Mouse (Mus musculus) CH12.LX (cell line): ENCODE measurements around the gene Terf2. TPM values are rescaled to one million over a fixed set of nuclear protein-coding genes. Genes with fewer than 3 reads are reported as not detected.

Experiments
- DNase-seq: peaks from one replicate; pipeline ENCODE4 v3.0.0-alpha.2; 2013; ENCODE audit errors: extremely low read depth
- H3K27ac ChIP-seq: 2 replicates; pipeline ENCODE4 v1.5.1; 2012; ENCODE audit warnings: low read depth, mild to moderate bottlenecking, control low read depth, moderate library complexity; ENCODE audit not compliant: insufficient read depth
- H3K27me3 ChIP-seq: replicated peaks from 2 replicates; pipeline ENCODE3; 2012; ENCODE audit warnings: inconsistent platforms
- H3K36me3 ChIP-seq, 2 experiments: replicated peaks in 1 of 2; 2 replicates each; pipeline versions ENCODE3 to v1.6.1; 2012; ENCODE audit warnings: inconsistent platforms in 1 of 2, low read length in 1 of 2, mild to moderate bottlenecking in 1 of 2, mixed read lengths in 1 of 2, moderate library complexity in 1 of 2; ENCODE audit not compliant: control insufficient read depth in 1 of 2, insufficient read depth in 1 of 2
- H3K4me1 ChIP-seq, 2 experiments: 2 replicates each; pipeline ENCODE4 v1.6.1; 2012; ENCODE audit warnings: inconsistent platforms in 1 of 2, moderate library complexity in 1 of 2; ENCODE audit not compliant: insufficient read depth in 2 of 2, control insufficient read depth in 1 of 2
- H3K4me2 ChIP-seq: 2 replicates; pipeline ENCODE4 v1.6.1; 2012; ENCODE audit warnings: low read depth, mild to moderate bottlenecking, control low read depth; ENCODE audit not compliant: poor library complexity, insufficient read depth, severe bottlenecking
- H3K4me3 ChIP-seq, 3 experiments: fragments of 150-350 bp in 1 of 3; sonication (generic) in 1 of 3; replicated peaks in 1 of 3; 2 replicates each; pipeline versions ENCODE3 to v1.5.1; 2011 to 2012; ENCODE audit warnings: low read depth in 2 of 3, low read length in 2 of 3, mild to moderate bottlenecking in 2 of 3, moderate library complexity in 2 of 3, control low read depth in 1 of 3, improper control_type of control experiment in 1 of 3, inconsistent platforms in 1 of 3, mixed read lengths in 1 of 3; ENCODE audit not compliant: poor library complexity in 1 of 3
- H3K79me2 ChIP-seq: replicated peaks from 2 replicates; pipeline ENCODE4 v1.6.1; 2012; ENCODE audit warnings: mild to moderate bottlenecking, moderate library complexity; ENCODE audit not compliant: control insufficient read depth, poor library complexity, insufficient read depth, severe bottlenecking; ENCODE audit errors: extremely low read depth
- H3K9ac ChIP-seq: 2 replicates; pipeline ENCODE4 v1.6.1; 2012; ENCODE audit warnings: low read depth, mild to moderate bottlenecking, control low read depth, moderate library complexity; ENCODE audit not compliant: insufficient read depth
- H3K9me3 ChIP-seq: replicated peaks from 2 replicates; pipeline ENCODE3; 2012; ENCODE audit warnings: low read length, inconsistent platforms, mixed read lengths
- BHLHE40 ChIP-seq: IDR thresholded peaks from 2 replicates; pipeline ENCODE4 v1.6.1; 2011; ENCODE audit warnings: mild to moderate bottlenecking, low read depth, low read length, improper control_type of control experiment
- CHD1 ChIP-seq: IDR thresholded peaks from 2 replicates; pipeline ENCODE4 v1.6.1; 2012; ENCODE audit warnings: low read depth, low read length, improper control_type of control experiment, inconsistent platforms
- CHD2 ChIP-seq: IDR thresholded peaks from 2 replicates; pipeline ENCODE4 v1.6.1; 2011; ENCODE audit warnings: low read length, improper control_type of control experiment
- E2F4 ChIP-seq: IDR thresholded peaks from 2 replicates; pipeline ENCODE4 v1.6.1; 2011; ENCODE audit warnings: low read depth, low read length, improper control_type of control experiment; ENCODE audit not compliant: insufficient replicate concordance
- EP300 ChIP-seq: IDR thresholded peaks from 2 replicates; pipeline ENCODE4 v1.6.1; 2011; ENCODE audit warnings: low read length, improper control_type of control experiment
- HCFC1 ChIP-seq: IDR thresholded peaks from 2 replicates; pipeline ENCODE4 v1.6.1; 2012; ENCODE audit warnings: low read depth, mild to moderate bottlenecking, inconsistent platforms, low read length, improper control_type of control experiment
- IRF4 ChIP-seq: IDR thresholded peaks from 2 replicates; pipeline ENCODE4 v1.6.1; 2014; ENCODE audit warnings: low read depth, mild to moderate bottlenecking, inconsistent platforms, low read length, improper control_type of control experiment
- KAT2A ChIP-seq: IDR thresholded peaks from 2 replicates; pipeline ENCODE4 v1.6.1; 2012; ENCODE audit warnings: low read length, improper control_type of control experiment, inconsistent platforms; ENCODE audit not compliant: insufficient replicate concordance
- MAX ChIP-seq: IDR thresholded peaks from 2 replicates; pipeline ENCODE4 v1.6.1; 2011; ENCODE audit warnings: low read length, improper control_type of control experiment
- MAZ ChIP-seq: IDR thresholded peaks from 2 replicates; pipeline ENCODE4 v1.6.1; 2012; ENCODE audit warnings: low read depth, mild to moderate bottlenecking, inconsistent platforms, low read length, improper control_type of control experiment, moderate library complexity
- MEF2A ChIP-seq: IDR thresholded peaks from 2 replicates; pipeline ENCODE4 v1.6.1; 2014; ENCODE audit warnings: low read depth, mild to moderate bottlenecking, inconsistent platforms, low read length, improper control_type of control experiment, borderline replicate concordance
- MXI1 ChIP-seq: IDR thresholded peaks from 2 replicates; pipeline ENCODE4 v1.6.1; 2011; ENCODE audit warnings: mild to moderate bottlenecking, low read depth, low read length, improper control_type of control experiment
- MYC ChIP-seq: IDR thresholded peaks from 2 replicates; pipeline ENCODE4 v1.6.1; 2011; ENCODE audit warnings: low read depth, mild to moderate bottlenecking, improper control_type of control experiment, low read length
- NELFE ChIP-seq: IDR thresholded peaks from 2 replicates; pipeline ENCODE4 v1.6.1; 2011; ENCODE audit warnings: low read depth, low read length, improper control_type of control experiment
- NRF1 ChIP-seq: IDR thresholded peaks from 2 replicates; pipeline ENCODE4 v1.6.1; 2014; ENCODE audit warnings: low read depth, mild to moderate bottlenecking, inconsistent platforms, low read length, improper control_type of control experiment, moderate library complexity
- POLR2A ChIP-seq: IDR thresholded peaks from 2 replicates; pipeline ENCODE4 v1.6.1; 2011; ENCODE audit warnings: low read depth, mild to moderate bottlenecking, improper control_type of control experiment, low read length
- RAD21 ChIP-seq: IDR thresholded peaks from 2 replicates; pipeline ENCODE4 v1.6.1; 2011; ENCODE audit warnings: low read depth, mild to moderate bottlenecking, low read length, improper control_type of control experiment, moderate library complexity
- RCOR1 ChIP-seq: conservative IDR thresholded peaks from 2 replicates; pipeline ENCODE4 v1.6.1; 2012; ENCODE audit warnings: low read depth, mild to moderate bottlenecking, inconsistent platforms, low read length, improper control_type of control experiment
- TCF12 ChIP-seq: IDR thresholded peaks from 2 replicates; pipeline ENCODE4 v1.6.1; 2014; ENCODE audit warnings: low read depth, mild to moderate bottlenecking, inconsistent platforms, low read length, improper control_type of control experiment
- USF1 ChIP-seq: IDR thresholded peaks from 2 replicates; pipeline ENCODE4 v1.6.1; 2014; ENCODE audit warnings: low read depth, mild to moderate bottlenecking, inconsistent platforms, low read length, improper control_type of control experiment
- ZC3H11A ChIP-seq: IDR thresholded peaks from 2 replicates; pipeline ENCODE4 v1.6.1; 2012; ENCODE audit warnings: low read depth, mild to moderate bottlenecking, inconsistent platforms, low read length, improper control_type of control experiment
- dilution Hi-C: fragments of 300-500 bp; cut with MboI; formaldehyde crosslinking; loops from 2 replicates; pipeline ENCODE4 v1.14.3; 2020; ENCODE audit warnings: low sequenced_read_pairs; ENCODE audit not compliant: extremely low pct_unique_long_range_greater_than_20kb, extremely low pct_ligation_motif_present
- in situ Hi-C: fragments of 300-500 bp; cut with MboI; formaldehyde crosslinking; loops from 3 replicates; pipeline ENCODE4 v1.14.3; 2019; ENCODE audit warnings: low sequenced_read_pairs, low pct_ligation_motif_present, low pct_unique_long_range_greater_than_20kb, mixed read lengths
- polyA plus RNA-seq: library from polyadenylated mRNA; unstranded; fragments of >175 nt; gene quantifications from 2 replicates; pipeline ENCODE4 v1.2.1, GENCODE M21; 2012; ENCODE audit warnings: low read depth; ENCODE audit not compliant: insufficient read length
- total RNA-seq, 2 experiments: library from RNA; depleted of rRNA; stranded (reverse); fragments of 300-350 nt in 1 of 2; fragments of >200 nt in 1 of 2; gene quantifications; 2 replicates each; pipeline ENCODE4 v1.2.3; 2012 to 2014

Gene Terf2
- total and polyA plus RNA-seq, 3 experiments, result 12.5 to 33.7 (median 18.3) TPM

DNA sequence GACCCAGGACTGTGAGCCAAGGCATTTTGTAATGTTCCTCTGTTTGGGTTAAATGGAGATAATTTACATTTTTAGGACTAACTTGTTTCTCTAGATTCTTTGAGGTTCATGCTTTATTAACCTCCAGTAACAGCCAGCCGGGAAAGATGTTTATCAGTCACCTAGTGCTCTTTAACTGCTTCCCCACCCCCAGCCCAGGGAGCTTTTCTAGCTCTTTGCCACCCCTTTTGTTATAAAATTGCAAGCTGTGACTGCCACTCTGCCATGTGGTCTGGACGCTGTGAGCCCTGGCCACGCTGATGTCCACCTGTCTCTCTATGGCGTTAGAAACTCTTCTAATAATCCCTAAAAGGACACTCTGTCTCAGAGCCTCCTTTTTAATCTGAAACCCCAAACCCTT is 47.2 kb upstream of the Terf2 start:
- no peak overlapping the region for H3K9ac ChIP-seq
- H3K36me3 ChIP-seq, result no peaks in the 10 kb centered on the region
- TF ChIP-seq RCOR1 (no peak), EP300 (no peak), BHLHE40 (no peak), MAX (no peak), E2F4 (no peak)
- no peak overlapping the region for H3K4me3 ChIP-seq
- no peak overlapping the region for H3K27ac ChIP-seq
- dilution Hi-C loops, result no loop called here
- no peaks in the 10 kb centered on the region for H3K79me2 ChIP-seq
- no peaks in the 10 kb centered on the region for H3K27me3 ChIP-seq
- H3K9me3 ChIP-seq, result no peaks in the 10 kb centered on the region
- DNase-seq, result no peak
- in situ Hi-C loops, result no loop called here
- no peak overlapping the region for H3K4me2 ChIP-seq
- H3K4me1 ChIP-seq, result peaks cover 0 to 8% of the 10 kb centered on the region in 2 experiments; a peak in 2 of 4 replicates

DNA sequence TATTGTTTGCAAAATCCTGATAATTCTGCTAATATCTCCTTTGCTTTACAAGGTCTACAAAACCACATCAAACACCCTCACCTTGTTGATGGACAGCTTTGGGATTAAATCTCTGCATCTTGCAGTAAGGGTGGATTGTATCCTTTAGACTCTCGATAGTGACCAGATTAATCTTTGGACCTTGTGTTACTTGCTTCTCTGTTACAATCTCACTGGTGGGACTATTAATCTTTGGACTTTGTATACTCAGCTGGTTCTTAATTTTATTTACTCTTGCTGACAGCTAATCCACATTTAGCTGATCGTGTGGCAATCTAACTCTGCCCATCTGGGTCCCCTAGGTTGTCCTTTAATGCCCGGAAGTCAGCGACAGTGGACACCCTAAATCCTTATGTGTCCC is 46.2 kb upstream of the Terf2 start:
- Histone ChIP-seq H3K27me3 (no peaks in the 10 kb centered on the region), H3K9me3 (no peaks in the 10 kb centered on the region), H3K9ac (no peak overlapping the region), H3K4me2 (no peak overlapping the region), H3K79me2 (no peaks in the 10 kb centered on the region), H3K4me3 (no peak overlapping the region), H3K27ac (no peak overlapping the region), H3K36me3 (no peaks in the 10 kb centered on the region), H3K4me1 (peaks cover 0 to 8% of the 10 kb centered on the region in 2 experiments; a peak in 2 of 4 replicates)
- TF ChIP-seq MXI1 (no peak), TCF12 (no peak), NRF1 (no peak), RAD21 (no peak), E2F4 (no peak), MAZ (no peak), KAT2A (no peak)
- no peak for DNase-seq
- dilution Hi-C loops, result no loop called here
- in situ Hi-C loops, result no loop called here

DNA sequence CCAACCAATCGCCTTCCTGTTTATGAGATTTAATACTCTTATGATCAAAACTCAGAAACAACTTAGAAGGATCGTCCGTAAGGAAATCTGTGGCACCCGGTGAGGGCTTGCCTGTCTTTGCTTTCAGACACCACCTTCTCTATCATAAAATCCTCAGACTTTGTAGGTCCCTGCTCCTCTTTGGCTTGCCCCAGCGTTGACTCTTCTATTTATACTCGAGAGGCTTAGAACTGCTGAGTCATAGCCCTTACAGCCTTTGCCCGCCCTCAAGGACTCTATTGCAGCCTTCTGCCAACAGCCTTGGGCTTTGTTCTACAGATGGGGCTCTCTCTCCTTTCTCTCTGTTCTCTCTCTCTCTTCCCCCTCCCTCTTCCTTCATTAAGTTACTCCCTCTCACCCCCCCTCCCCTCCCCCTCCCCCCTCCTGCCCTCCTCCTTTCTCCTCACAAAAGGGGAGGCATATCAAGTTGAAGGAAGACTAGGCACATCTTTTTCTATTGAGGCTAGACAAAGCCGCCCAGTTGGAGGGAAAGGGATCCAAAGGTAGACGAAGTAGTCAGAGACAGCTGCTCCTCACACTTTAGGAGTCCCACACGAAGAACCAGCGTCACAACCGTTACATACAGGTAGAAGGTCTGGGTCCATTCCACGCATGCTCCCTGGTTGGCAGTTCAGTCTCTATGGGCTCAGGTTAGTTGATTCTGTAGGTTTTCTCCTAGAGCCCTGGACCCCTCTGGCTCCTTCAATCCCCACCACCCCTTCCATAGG is 43.5 kb upstream of the Terf2 start:
- TF ChIP-seq E2F4 (no peak), MAZ (no peak), HCFC1 (no peak), NELFE (no peak), USF1 (no peak), CHD1 (no peak), CHD2 (no peak), IRF4 (no peak), EP300 (no peak), KAT2A (no peak), POLR2A (no peak), MEF2A (no peak), MYC (no peak), MAX (no peak), ZC3H11A (no peak)
- no peak overlapping the region for H3K4me3 ChIP-seq
- in situ Hi-C loops, result no loop called here

More for the DNA sequence above, 43.5 kb upstream of the Terf2 start:
- Histone ChIP-seq H3K27ac (no peak overlapping the region), H3K4me2 (no peak overlapping the region), H3K4me1 (peaks cover 0 to 8% of the 10 kb centered on the region in 2 experiments; a peak in 2 of 4 replicates), H3K27me3 (no peaks in the 10 kb centered on the region), H3K36me3 (no peaks in the 10 kb centered on the region), H3K79me2 (no peaks in the 10 kb centered on the region), H3K9ac (no peak overlapping the region), H3K9me3 (no peaks in the 10 kb centered on the region)
- dilution Hi-C loops, result no loop called here
- no peak for DNase-seq
